Mouse (Mus musculus) lung, postnatal 10 days (tissue): ENCODE data around the gene Gm11011.

Experiments
- DNase-seq: peaks from one replicate; pipeline ENCODE4 v3.0.0; 2021

The Gm11011 gene

DNA sequence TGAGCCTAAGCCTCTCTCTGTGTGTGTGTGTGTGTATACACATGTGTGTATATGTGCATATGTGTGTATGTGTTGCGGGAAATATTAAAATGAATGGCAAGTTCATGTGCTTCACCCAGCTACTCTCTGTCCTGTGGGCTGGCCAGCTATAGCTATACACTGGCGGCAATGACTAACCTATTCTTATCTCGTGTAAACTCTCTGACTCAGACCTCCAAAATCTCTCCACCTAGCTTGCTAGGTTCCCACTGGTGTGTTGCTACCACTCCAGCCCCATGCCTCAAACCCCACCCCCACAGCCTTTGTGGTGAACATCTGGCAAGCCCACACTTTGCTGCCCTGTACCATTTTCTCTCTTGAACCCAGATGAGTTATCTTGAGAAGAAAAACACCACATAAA, 857 bp downstream of the Gm11011 start:
- DNase-seq = no peak

DNA sequence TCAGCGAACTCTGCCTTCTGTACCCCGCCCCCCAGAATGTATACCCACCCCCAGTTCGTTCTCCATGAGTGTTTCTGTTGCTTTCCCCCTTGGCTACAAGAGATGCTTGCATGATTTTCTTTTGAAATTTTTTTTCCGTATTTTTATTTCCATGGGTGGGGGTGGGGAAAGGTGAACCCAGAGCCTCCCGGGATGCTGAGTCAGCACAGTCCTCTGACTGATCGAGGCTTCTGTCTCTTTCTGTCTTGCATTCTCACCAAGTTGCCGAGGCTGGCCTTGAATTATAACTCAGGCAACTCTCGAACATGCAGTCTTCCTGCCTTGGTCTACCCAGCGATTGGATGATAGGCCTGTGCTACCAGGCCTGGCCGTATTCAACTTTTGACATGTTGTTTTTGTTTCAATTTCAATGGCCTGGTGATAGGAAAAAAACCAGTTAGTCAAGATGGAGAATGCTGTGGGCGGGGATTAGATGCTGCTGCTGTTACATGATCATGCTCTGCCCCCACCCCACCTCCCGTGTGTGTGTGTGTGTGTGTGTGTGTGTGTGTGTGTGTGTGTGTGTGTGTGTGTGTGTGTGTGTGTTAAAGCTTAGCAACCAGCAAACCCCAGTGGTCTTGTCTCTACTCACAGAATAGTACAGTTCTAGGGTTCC, 1.8 kb downstream of the Gm11011 start:
- no peak for DNase-seq

DNA sequence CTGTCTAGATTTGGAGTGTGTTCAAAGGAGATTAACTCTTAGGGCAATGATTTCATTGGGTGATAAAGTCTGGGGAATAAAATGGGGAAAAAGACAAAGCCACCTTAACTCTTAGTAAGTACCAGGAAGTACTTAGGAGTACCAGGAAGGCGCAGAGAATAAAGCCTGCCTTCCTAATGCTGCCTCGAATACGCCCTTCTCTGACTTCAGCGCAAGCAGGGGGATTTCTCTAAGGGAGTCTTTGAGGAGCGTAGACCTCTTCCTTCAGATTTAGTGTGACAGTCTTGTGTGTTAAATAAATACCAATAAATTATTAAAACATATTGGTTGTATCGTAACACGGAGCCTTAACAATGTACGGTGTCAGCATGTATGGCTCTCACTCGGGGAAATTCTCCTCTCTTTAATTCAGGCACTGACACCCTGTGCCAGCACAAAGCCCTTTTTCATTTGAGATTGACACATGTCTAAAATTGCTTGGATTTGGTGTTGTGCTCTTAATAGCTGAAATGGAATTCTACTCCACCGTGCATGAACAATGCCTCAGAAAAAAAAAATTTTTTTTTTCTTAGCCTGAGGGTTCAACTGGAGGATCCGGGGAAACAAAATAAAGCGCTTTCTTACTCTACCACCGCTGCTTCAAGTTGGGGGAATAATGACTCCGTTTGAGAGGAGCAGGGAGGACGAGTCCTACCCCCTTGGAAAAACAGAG, 2.6 kb downstream of the Gm11011 start:
- no peak for DNase-seq

- DNase-seq = no peak
Observed at GRCm38 (mm10) chr2:169583476-169583875, 4.1 kb downstream of the Gm11011 start.

GRCm38 (mm10) chr2:169577508-169578196, 9.9 kb downstream of the Gm11011 start:
- no peak for DNase-seq

GRCm38 (mm10) chr2:169570063-169570462, 17.5 kb downstream of the Gm11011 start:
- no peak for DNase-seq

- peak; percentile 3 for DNase-seq
Observed at GRCm38 (mm10) chr2:169566159-169566558, 21.4 kb downstream of the Gm11011 start.

DNA sequence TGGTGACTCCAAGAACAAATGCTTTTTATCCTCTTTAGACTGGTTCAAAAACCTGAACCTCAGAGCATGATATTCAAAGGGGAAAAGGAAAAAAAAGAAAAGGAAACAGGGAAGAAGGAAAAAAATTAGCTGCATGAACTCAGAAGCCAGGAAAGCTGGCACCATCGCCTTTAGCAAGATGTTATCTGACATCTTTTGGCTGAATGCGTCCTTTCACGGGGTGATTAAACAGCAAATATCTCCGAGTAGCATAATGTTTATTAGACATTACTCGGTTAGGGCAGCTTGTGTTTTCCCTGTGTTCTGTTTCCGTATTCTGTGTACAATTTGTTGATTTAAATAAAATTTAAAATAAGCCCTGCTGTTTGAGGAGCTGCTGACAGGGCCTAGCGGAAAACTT, 21.8 kb downstream of the Gm11011 start:
- no peak for DNase-seq

- DNase-seq = no peak
Observed at GRCm38 (mm10) chr2:169545674-169546073, 41.9 kb downstream of the Gm11011 start.

DNA sequence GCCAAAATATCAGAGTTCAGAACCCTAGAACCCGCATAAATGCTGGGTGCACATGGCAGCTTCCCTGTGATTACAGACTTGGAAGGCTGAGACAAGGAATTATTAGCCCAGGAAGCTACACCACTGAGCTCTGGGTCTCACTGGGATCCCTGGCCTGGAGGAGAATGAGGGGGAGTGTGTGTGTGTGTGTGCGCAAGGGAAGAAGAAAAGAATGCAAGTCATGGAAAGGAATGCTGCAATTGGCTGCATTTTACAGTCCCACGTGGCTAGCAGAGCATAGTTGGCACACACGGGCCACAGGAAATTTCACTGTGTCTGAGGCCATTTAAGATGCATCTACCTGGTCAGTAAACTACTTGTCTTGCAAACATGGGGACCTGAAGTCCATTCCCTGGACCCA, 48.6 kb downstream of the Gm11011 start:
- no peak for DNase-seq
